Mouse (Mus musculus) midbrain, postnatal 0 days (tissue): ENCODE data around the gene Galnt2. TPM values are rescaled to one million over a fixed set of nuclear protein-coding genes. Genes with fewer than 3 reads are reported as not detected.

Source experiments
- ATAC-seq: fragments of 200-750 bp; cut with Nextera tagmentation; 2 replicates; pipeline ENCODE4 v1.8.0; 2017; ENCODE audit warnings: moderate number of reproducible peaks, mild to moderate bottlenecking, moderate TSS enrichment, moderate library complexity; ENCODE audit not compliant: low FRiP score
- DNase-seq: peaks from one replicate; pipeline ENCODE4 v3.0.0-alpha.2; 2015; ENCODE audit warnings: low spot score
- H3K27ac ChIP-seq: fragments of 300-500 bp; sonication (generic); 2 replicates; pipeline ENCODE4 v1.5.1; 2014; ENCODE audit warnings: low read depth, mild to moderate bottlenecking, low read length, mixed read lengths
- H3K27me3 ChIP-seq: fragments of 300-500 bp; sonication (generic); 2 replicates; pipeline ENCODE4 v1.6.1; 2014; ENCODE audit warnings: low read length, control low read depth, mixed read lengths; ENCODE audit not compliant: insufficient read depth
- H3K36me3 ChIP-seq: fragments of 300-500 bp; sonication (generic); 2 replicates; pipeline ENCODE4 v1.6.1; 2014; ENCODE audit warnings: low read length, control low read depth, mixed read lengths; ENCODE audit not compliant: insufficient read depth
- H3K4me1 ChIP-seq: fragments of 300-500 bp; sonication (generic); 2 replicates; pipeline ENCODE4 v1.6.1; 2014; ENCODE audit warnings: mild to moderate bottlenecking, control low read depth, antibody characterized with exemption, low read length, mixed read lengths; ENCODE audit not compliant: insufficient read depth
- H3K4me2 ChIP-seq: fragments of 300-500 bp; sonication (generic); 2 replicates; pipeline ENCODE4 v1.6.1; 2014; ENCODE audit warnings: low read depth, mild to moderate bottlenecking, low read length, mixed read lengths; ENCODE audit not compliant: poor library complexity, severe bottlenecking
- H3K4me3 ChIP-seq: fragments of 300-500 bp; sonication (generic); 2 replicates; pipeline ENCODE4 v1.5.1; 2014; ENCODE audit warnings: low read depth, mild to moderate bottlenecking, low read length, moderate library complexity
- H3K9ac ChIP-seq: fragments of 300-500 bp; sonication (generic); replicated peaks from 2 replicates; pipeline ENCODE4 v1.6.1; 2014; ENCODE audit warnings: mild to moderate bottlenecking, low read length, moderate library complexity, mixed read lengths; ENCODE audit not compliant: poor library complexity, severe bottlenecking
- H3K9me3 ChIP-seq: fragments of 300-500 bp; sonication (generic); 2 replicates; pipeline ENCODE4 v1.6.1; 2016; ENCODE audit warnings: low read length, control low read depth
- CTCF ChIP-seq: IDR thresholded peaks from 2 replicates; pipeline ENCODE4 v1.5.1; 2016; ENCODE audit warnings: antibody characterized with exemption, mild to moderate bottlenecking
- WGBS: fragments of 180-500 bp; shearing (Covaris S2); extraction: QIAGEN DNeasy Blood & Tissue Kit; methylation state at CpG from one replicate; pipeline ENCODE4 v1.1.7; 2014; 5-methylcytosine and 5-hydroxymethylcytosine counted together
- polyA plus RNA-seq: library from polyadenylated mRNA; unstranded; fragments of >200 nt; fragmentation: Nextera tagmentation; extraction: Ambion mirVana; gene quantifications from 2 replicates; pipeline ENCODE4 v1.2.1, GENCODE M21; 2015
- total RNA-seq: library from RNA; depleted of rRNA; stranded (reverse); fragments of >200 nt; gene quantifications from 2 replicates; pipeline ENCODE4 v1.2.3, GENCODE M21; 2014

Galnt2 gene
- total and polyA plus RNA-seq, 2 experiments from 2014 or later: 51.3 to 65.4 TPM

DNA sequence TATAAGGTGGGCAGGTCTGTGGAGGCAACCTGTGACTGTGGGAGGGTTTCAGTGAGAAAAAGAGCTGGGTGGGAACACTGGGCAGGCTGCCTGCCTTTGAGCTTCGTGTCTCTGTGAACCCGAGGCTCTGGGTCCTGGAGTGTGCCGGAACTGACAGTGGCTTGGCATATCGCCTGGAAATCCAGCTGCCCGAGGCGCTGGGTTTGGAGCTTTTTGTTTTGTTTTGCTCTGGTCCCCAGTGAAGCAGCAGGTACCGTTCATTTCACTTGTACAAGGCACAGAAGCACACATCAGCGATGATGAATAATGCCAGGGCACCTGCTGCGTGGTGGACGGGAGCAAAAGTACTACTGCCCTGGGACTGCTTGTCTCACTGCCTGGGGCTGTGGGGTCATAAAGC, 26.2 kb downstream of the Galnt2 start:
- no peak overlapping the region for H3K4me3 ChIP-seq
- DNase-seq (peak; percentile 87), ATAC-seq (peak; percentile 69)
- no peak for TF ChIP-seq CTCF
- WGBS: 31% methylated on average over 10 of the region's 10 CpGs
- H3K9me3 ChIP-seq: no peaks in the 10 kb centered on the region
- no peaks in the 10 kb centered on the region; the same call in 1 of the 2 replicates for H3K27me3 ChIP-seq
- no peaks in the 10 kb centered on the region for H3K36me3 ChIP-seq
- peak overlapping the region; percentile 55; the same call in 1 of the 2 replicates for H3K27ac ChIP-seq
- no peak overlapping the region for H3K9ac ChIP-seq
- peaks cover 7% of the 10 kb centered on the region for H3K4me1 ChIP-seq
- H3K4me2 ChIP-seq: no peak overlapping the region

DNA sequence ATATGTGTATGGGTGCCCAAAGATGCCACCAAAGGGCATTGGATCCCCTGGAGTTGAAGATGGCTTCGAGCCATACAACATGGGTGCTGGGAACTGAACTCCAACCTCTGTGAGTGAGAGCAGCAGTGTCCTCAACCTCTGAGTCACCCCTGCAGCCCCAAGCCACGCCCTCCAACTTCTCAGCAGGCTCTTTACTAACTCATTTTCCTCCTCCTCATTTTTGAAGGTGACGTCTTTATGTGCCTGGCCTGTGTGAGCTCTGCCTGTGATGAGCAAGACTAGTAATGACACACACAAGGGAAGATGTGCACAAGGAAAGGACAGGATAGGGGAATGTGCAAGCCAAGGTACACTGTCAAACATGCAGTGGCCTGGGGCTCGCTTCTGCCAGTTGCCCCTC, 28.0 kb downstream of the Galnt2 start:
- Histone ChIP-seq H3K9me3 (no peaks in the 10 kb centered on the region), H3K9ac (no peak overlapping the region), H3K4me3 (no peak overlapping the region), H3K36me3 (no peaks in the 10 kb centered on the region), H3K4me2 (no peak overlapping the region), H3K27ac (no peak overlapping the region), H3K27me3 (no peaks in the 10 kb centered on the region; the same call in 1 of the 2 replicates), H3K4me1 (peaks cover 12% of the 10 kb centered on the region)
- no peak for TF ChIP-seq CTCF
- DNase-seq (no peak), ATAC-seq (no peak)
- 98% methylated on average over 4 of the region's 4 CpGs for WGBS

DNA sequence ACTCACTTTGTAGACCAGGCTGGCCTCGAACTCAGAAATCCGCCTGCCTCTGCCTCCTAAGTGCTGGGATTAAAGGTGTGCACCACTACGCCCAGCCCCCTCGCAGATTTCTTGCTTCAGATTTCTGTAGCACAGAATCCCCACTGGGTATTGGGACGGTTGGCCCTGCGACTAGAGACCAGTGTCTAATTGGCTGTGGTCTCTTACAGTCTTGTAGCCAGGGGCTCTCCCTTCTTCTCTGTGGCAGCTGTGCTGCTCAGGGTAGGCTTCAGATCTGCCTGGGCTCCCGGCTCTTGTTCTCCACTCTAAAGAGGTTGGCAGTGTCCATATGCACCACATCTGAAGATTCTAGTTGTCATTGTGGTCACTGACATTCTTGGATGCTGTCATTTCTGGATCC, 28.7 kb downstream of the Galnt2 start:
- Histone ChIP-seq H3K27me3 (no peaks in the 10 kb centered on the region; the same call in 1 of the 2 replicates), H3K36me3 (no peaks in the 10 kb centered on the region), H3K4me1 (peaks cover 12% of the 10 kb centered on the region), H3K4me3 (no peak overlapping the region), H3K9ac (no peak overlapping the region), H3K27ac (no peak overlapping the region), H3K4me2 (no peak overlapping the region), H3K9me3 (no peaks in the 10 kb centered on the region)
- ATAC-seq (no peak), DNase-seq (no peak)
- TF ChIP-seq CTCF: no peak
- WGBS: 65% methylated on average over 6 of the region's 7 CpGs

DNA sequence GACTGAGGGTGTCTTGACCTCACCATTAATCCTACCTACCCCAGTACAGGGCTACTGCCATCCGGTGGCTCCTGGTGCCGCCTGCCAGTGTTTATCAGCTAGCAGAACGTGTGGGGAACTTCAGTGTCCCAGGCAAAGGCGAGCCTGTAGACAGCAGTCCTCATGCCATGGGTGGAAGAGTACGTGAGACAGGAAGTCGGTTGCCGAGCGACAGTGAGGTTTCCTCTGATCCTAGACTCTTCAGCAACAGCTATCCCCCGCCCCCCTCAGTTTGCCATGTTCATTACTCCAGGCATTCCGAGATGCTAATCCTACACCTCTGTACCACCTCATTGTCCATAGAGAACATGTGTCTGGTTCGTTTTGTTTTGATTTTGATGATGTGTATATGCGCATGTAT, 29.2 kb downstream of the Galnt2 start:
- Histone ChIP-seq H3K4me3 (no peak overlapping the region), H3K4me2 (no peak overlapping the region), H3K4me1 (peaks cover 12% of the 10 kb centered on the region), H3K9ac (no peak overlapping the region), H3K9me3 (no peaks in the 10 kb centered on the region), H3K36me3 (no peaks in the 10 kb centered on the region), H3K27me3 (no peaks in the 10 kb centered on the region; the same call in 1 of the 2 replicates), H3K27ac (no peak overlapping the region)
- ATAC-seq (no peak), DNase-seq (no peak)
- 0 out of 2 replicates have a peak, but pooled peaks have one; percentile 1 for TF ChIP-seq CTCF
- WGBS: 58% methylated on average over 12 of the region's 12 CpGs

DNA sequence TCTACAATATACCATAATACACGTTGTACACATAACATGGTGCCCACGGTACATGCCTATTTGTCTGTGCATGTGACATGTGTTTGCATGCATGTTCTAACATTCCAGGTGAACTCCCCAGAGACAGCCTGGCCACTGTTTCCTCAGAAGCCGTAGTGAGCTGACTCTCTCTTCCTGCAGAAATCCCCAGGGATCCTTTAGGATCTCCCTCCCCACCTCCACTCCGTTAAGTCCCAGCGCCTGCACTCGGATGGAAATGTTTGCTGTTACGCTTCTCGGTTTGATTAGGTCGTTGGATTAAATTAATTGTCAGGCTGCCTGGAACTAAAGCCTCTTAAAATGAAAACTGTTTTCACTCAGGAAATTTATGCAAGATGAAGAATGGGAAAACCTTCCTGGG, 31.9 kb downstream of the Galnt2 start:
- DNase-seq (peak; percentile 41), ATAC-seq (no peak)
- Histone ChIP-seq H3K4me2 (no peak overlapping the region), H3K27ac (peak overlapping the region; percentile 60; the same call in 1 of the 2 replicates), H3K4me3 (no peak overlapping the region), H3K27me3 (no peaks in the 10 kb centered on the region), H3K4me1 (peaks cover 5% of the 10 kb centered on the region), H3K9ac (no peak overlapping the region), H3K9me3 (no peaks in the 10 kb centered on the region), H3K36me3 (no peaks in the 10 kb centered on the region)
- no peak for TF ChIP-seq CTCF
- WGBS: 30% methylated on average over 9 of the region's 9 CpGs

DNA sequence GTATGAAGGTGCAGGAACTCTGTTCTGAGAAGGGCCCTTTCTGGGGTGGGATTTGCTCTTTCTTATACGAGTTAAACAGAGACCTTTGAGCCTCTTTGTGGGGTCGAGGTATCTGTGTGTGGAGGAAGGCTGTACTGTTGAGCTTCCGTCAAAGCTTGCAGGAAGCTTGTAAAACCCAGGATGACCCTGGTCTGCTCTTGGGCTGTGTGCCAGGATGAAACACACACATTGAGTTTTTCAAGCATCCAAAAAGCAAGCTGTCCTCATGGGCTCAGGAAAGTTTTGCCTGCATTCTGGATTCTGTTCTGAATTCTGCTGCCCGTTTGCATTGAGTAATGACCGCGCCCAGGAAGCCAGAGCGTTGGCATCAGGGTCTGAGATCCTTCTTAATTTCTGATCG, 32.8 kb downstream of the Galnt2 start:
- no peaks in the 10 kb centered on the region for H3K27me3 ChIP-seq
- H3K4me2 ChIP-seq: no peak overlapping the region
- peak overlapping the region; percentile 60; the same call in 1 of the 2 replicates for H3K27ac ChIP-seq
- no peak overlapping the region for H3K9ac ChIP-seq
- DNase-seq: no peak
- H3K4me3 ChIP-seq: no peak overlapping the region
- WGBS: 77% methylated on average over 8 of the region's 8 CpGs
- H3K4me1 ChIP-seq: peaks cover 5% of the 10 kb centered on the region
- H3K9me3 ChIP-seq: no peaks in the 10 kb centered on the region
- ATAC-seq: no peak
- no peak for TF ChIP-seq CTCF
- no peaks in the 10 kb centered on the region for H3K36me3 ChIP-seq
